Mouse (Mus musculus): Measurements from ENCODE around the gene Inpp5a. TPM values are rescaled to one million over a fixed set of nuclear protein-coding genes. Genes with fewer than 3 reads are reported as not detected.

Gene Inpp5a
- polyA plus RNA-seq, 1 experiment, result 17.6 TPM

- TF ChIP-seq POLR2A (IDR thresholded peaks at IDR 0.05; ENCODE audit: borderline replicate concordance, extremely low read depth, insufficient read depth, insufficient read length, poor library complexity, severe bottlenecking) (no peak), CTCF (IDR thresholded peaks at IDR 0.05; ENCODE audit: borderline replicate concordance, extremely low read depth, insufficient read depth, insufficient read length) (no peak)
- peak; percentile 44 for DNase-seq (ENCODE audit: low read depth)
Observed at GRCm38 (mm10) chr7:139362514-139362913, 26.4 kb upstream of the Inpp5a start.

- DNase-seq (ENCODE audit: low read depth), result no peak
- TF ChIP-seq CTCF (IDR thresholded peaks at IDR 0.05; ENCODE audit: borderline replicate concordance, extremely low read depth, insufficient read depth, insufficient read length), result no peak
- TF ChIP-seq POLR2A (IDR thresholded peaks at IDR 0.05; ENCODE audit: borderline replicate concordance, extremely low read depth, insufficient read depth, insufficient read length, poor library complexity, severe bottlenecking), result no peak
Observed at GRCm38 (mm10) chr7:139363281-139364004, 25.5 kb upstream of the Inpp5a start.

DNA sequence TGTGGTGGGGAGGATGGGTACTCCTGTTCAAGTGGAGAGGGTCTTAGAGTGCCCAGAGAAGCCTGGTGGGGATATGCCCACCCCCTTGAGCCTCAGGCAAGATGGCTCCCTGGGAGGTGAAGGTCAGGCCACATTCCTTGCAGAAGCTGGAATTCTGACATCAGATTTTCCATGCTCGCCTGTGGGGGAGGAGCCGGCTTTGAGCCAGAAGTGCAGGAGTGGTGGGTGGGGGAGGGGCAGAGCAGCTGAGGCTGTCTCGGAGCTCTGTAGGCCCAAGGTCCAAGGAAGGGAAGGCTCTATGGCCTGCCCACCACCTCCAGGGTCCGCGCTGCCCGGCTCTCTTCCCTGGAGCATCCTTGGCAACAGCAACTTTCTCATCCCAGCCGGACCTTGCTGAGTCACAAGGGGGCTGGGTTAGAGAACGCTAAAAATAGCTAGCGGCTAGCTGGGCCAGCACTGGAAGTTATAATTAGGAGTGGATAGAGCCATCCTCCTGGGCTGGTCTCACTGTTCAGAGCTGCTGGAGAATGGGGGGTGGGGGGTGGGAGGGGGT lies 24.8 kb upstream of the Inpp5a start:
- TF ChIP-seq POLR2A (IDR thresholded peaks at IDR 0.05; ENCODE audit: borderline replicate concordance, extremely low read depth, insufficient read depth, insufficient read length, poor library complexity, severe bottlenecking) (no peak), CTCF (IDR thresholded peaks at IDR 0.05; ENCODE audit: borderline replicate concordance, extremely low read depth, insufficient read depth, insufficient read length) (no peak)
- peak; percentile 82 for DNase-seq (ENCODE audit: low read depth)

DNA sequence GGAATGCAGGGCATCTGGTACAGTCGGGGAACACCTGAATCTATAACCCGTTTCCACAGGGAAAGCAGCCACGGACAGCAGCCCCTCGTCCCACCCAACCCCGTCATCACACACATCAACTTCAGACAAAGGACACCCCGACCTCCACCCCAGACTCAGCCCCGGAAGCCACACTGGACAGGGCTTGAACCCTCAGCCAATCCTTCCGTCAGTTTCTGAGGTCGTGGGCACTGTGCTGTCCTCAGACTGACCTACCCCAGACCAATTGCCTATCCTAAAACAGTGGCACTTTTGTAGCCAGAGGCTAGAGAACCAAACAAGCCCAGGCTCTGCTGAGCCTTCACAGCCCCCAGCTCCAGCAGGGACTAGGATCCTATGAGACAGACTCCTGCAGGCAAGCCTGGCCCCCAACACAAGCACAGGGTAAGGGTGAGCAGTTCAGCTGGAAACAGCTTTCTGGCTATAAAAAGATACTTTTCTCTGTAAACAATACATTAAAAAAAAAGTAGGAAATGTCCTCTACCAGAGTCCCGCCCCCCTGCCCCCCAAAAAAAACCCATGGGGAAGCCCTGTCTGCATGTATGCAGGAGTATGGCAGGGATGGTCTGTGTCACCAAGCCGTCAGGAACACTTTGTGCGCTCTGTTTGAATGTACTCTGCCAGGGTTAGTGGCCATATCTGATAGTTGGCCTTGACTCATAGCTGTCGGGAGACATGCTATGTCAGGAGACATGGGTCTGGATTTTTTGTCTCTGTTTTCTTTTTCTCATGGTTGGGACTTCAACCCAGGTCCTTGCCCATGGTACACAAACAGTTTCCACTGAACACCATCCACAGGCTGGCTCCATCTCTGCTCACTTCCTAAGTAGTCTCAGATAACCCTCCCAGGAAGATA lies 23.7 kb upstream of the Inpp5a start:
- TF ChIP-seq CTCF (IDR thresholded peaks at IDR 0.05; ENCODE audit: borderline replicate concordance, extremely low read depth, insufficient read depth, insufficient read length), result no peak
- TF ChIP-seq POLR2A (IDR thresholded peaks at IDR 0.05; ENCODE audit: borderline replicate concordance, extremely low read depth, insufficient read depth, insufficient read length, poor library complexity, severe bottlenecking), result no peak
- no peak for DNase-seq (ENCODE audit: low read depth)

DNA sequence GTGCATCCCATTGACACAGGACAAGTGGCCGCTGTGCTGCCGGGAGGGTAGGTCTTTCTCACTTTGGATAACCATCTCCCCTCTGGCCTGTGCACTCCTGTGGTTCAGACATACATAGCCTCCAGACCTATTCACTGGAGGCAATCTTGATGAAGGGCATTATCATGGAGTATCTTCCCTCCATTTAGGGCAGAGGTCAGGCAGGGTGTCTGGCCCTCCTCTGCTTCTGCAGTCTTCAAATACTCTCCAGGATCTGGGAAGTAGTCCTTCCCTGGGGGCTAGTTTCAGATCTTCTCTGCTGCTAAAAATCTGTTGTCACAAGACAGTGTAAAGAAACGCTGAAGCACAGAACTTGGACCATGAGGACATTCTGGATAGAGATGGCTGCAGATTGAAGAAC lies 22.8 kb upstream of the Inpp5a start:
- TF ChIP-seq CTCF (IDR thresholded peaks at IDR 0.05; ENCODE audit: borderline replicate concordance, extremely low read depth, insufficient read depth, insufficient read length) (no peak), POLR2A (IDR thresholded peaks at IDR 0.05; ENCODE audit: borderline replicate concordance, extremely low read depth, insufficient read depth, insufficient read length, poor library complexity, severe bottlenecking) (no peak)
- DNase-seq (ENCODE audit: low read depth), result no peak

- TF ChIP-seq CTCF (IDR thresholded peaks at IDR 0.05; ENCODE audit: borderline replicate concordance, extremely low read depth, insufficient read depth, insufficient read length), result no peak
- TF ChIP-seq POLR2A (IDR thresholded peaks at IDR 0.05; ENCODE audit: borderline replicate concordance, extremely low read depth, insufficient read depth, insufficient read length, poor library complexity, severe bottlenecking), result no peak
- DNase-seq (ENCODE audit: low read depth), result no peak
Observed at GRCm38 (mm10) chr7:139366549-139366948, 22.4 kb upstream of the Inpp5a start.

- no peak for TF ChIP-seq CTCF (IDR thresholded peaks at IDR 0.05; ENCODE audit: borderline replicate concordance, extremely low read depth, insufficient read depth, insufficient read length)
- no peak for TF ChIP-seq POLR2A (IDR thresholded peaks at IDR 0.05; ENCODE audit: borderline replicate concordance, extremely low read depth, insufficient read depth, insufficient read length, poor library complexity, severe bottlenecking)
- peak; percentile 6 for DNase-seq (ENCODE audit: low read depth)
Observed at GRCm38 (mm10) chr7:139368218-139368617, 20.7 kb upstream of the Inpp5a start.

DNA sequence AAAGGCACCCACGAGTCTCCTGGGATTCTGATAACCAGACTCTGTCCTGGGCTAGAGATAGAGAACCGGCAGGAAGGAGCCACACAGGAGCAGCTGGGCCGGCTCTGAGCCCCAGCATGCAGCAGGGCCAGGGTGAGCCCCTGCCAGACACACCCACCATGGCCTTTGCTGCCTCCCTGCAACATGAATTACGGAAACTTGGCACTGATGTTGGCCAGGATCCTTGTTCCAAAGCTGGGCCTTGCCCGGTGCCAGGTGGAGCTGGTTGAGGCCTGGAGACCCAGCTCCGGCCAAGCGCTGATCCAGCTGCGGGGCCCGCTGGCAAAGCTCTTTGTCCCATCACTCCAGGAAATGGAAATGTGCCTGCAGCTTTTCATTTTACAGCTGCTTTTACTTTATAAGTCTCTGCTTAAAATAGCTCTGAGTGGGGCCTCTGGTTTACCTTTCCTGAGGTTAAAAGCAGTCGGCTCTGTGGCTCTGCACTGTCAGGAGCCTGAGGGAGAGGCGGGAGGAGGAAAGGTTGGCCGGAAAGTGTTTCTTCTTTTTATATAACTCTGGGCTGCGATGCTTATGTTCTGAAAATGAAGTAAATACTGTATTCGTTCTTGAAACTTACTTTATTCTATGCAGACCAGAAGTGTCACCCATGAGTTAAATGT lies 20.1 kb upstream of the Inpp5a start:
- TF ChIP-seq CTCF (IDR thresholded peaks at IDR 0.05; ENCODE audit: borderline replicate concordance, extremely low read depth, insufficient read depth, insufficient read length) (no peak), POLR2A (IDR thresholded peaks at IDR 0.05; ENCODE audit: borderline replicate concordance, extremely low read depth, insufficient read depth, insufficient read length, poor library complexity, severe bottlenecking) (no peak)
- peak; percentile 68 for DNase-seq (ENCODE audit: low read depth)

- DNase-seq (ENCODE audit: low read depth), result no peak
- TF ChIP-seq CTCF (IDR thresholded peaks at IDR 0.05; ENCODE audit: borderline replicate concordance, extremely low read depth, insufficient read depth, insufficient read length) (no peak), POLR2A (IDR thresholded peaks at IDR 0.05; ENCODE audit: borderline replicate concordance, extremely low read depth, insufficient read depth, insufficient read length, poor library complexity, severe bottlenecking) (no peak)
Observed at GRCm38 (mm10) chr7:139369501-139370088, 19.3 kb upstream of the Inpp5a start.

DNA sequence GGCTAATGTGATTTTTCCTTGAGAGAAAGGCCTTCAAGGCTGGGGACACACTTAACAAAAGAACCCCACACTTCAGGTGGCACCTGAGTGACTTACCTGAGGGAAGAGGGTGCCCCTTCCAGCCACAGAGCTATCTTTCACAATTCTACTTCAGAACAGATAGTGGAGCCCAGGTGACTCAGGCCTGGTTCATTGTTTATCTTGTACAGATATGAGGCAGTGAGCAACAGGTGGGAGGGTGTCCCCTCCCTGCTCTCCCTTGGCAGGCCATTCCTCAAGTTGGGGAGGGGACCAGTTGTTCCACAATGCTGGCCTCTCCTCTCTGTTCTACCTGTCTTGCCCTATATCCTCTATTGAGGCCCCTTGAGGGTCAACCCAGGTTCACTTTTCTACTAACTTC lies 17.5 kb upstream of the Inpp5a start:
- TF ChIP-seq POLR2A (IDR thresholded peaks at IDR 0.05; ENCODE audit: borderline replicate concordance, extremely low read depth, insufficient read depth, insufficient read length, poor library complexity, severe bottlenecking) (no peak), CTCF (IDR thresholded peaks at IDR 0.05; ENCODE audit: borderline replicate concordance, extremely low read depth, insufficient read depth, insufficient read length) (no peak)
- DNase-seq (ENCODE audit: low read depth), result no peak

Measured in brain, embryonic 14.5 days (tissue).